Mouse (Mus musculus): ENCODE measurements around the gene Sh3bp4. TPM values are rescaled to one million over a fixed set of nuclear protein-coding genes. Genes with fewer than 3 reads are reported as not detected.

Gene Sh3bp4
- polyA plus RNA-seq, 1 experiment from 2014 or later, result 28.7 TPM

- H3K9ac ChIP-seq, result no peak overlapping the region
- ATAC-seq (replicated peaks; ENCODE audit: low FRiP score), result no peak
- H3K27me3 ChIP-seq, result no peaks in the 10 kb centered on the region
- no peaks in the 10 kb centered on the region for H3K36me3 ChIP-seq
- no peak overlapping the region for H3K4me2 ChIP-seq
- peaks cover 10% of the 10 kb centered on the region; the same call in 1 of the 2 replicates for H3K4me1 ChIP-seq
- no peak overlapping the region for H3K4me3 ChIP-seq (replicated peaks)
- no peak overlapping the region for H3K27ac ChIP-seq
- no peaks in the 10 kb centered on the region for H3K9me3 ChIP-seq (replicated peaks)
- 41% methylated on average over 7 of the region's 7 CpGs for WGBS
Measured at GRCm38 (mm10) chr1:89174621-89175020, 104.4 kb downstream of the Sh3bp4 start.

- no peaks in the 10 kb centered on the region for H3K36me3 ChIP-seq
- H3K9ac ChIP-seq, result no peak overlapping the region
- no peaks in the 10 kb centered on the region for H3K27me3 ChIP-seq
- no peaks in the 10 kb centered on the region for H3K9me3 ChIP-seq (replicated peaks)
- no peak overlapping the region for H3K4me2 ChIP-seq
- no peak overlapping the region for H3K27ac ChIP-seq
- WGBS, result 61% methylated on average over 2 of the region's 2 CpGs
- no peak for ATAC-seq (replicated peaks; ENCODE audit: low FRiP score)
- H3K4me1 ChIP-seq, result peaks cover 10% of the 10 kb centered on the region; the same call in 1 of the 2 replicates
- H3K4me3 ChIP-seq (replicated peaks), result no peak overlapping the region
Measured at GRCm38 (mm10) chr1:89175355-89175754, 105.1 kb downstream of the Sh3bp4 start.

- 0 out of 2 replicates have a peak, but pooled peaks have one; percentile 46 for ATAC-seq (replicated peaks; ENCODE audit: low FRiP score)
- Histone ChIP-seq H3K9me3 (replicated peaks) (no peaks in the 10 kb centered on the region), H3K27ac (no peak overlapping the region), H3K9ac (no peak overlapping the region), H3K4me3 (replicated peaks) (no peak overlapping the region), H3K4me2 (no peak overlapping the region), H3K36me3 (no peaks in the 10 kb centered on the region), H3K4me1 (peaks cover 13% of the 10 kb centered on the region), H3K27me3 (no peaks in the 10 kb centered on the region)
- WGBS, result 35% methylated on average over 9 of the region's 9 CpGs
Measured at GRCm38 (mm10) chr1:89183261-89183831, 113.1 kb downstream of the Sh3bp4 start.

GRCm38 (mm10) chr1:89184111-89184785 is 114.0 kb downstream of the Sh3bp4 start:
- no peak overlapping the region for H3K27ac ChIP-seq
- H3K4me2 ChIP-seq, result no peak overlapping the region
- ATAC-seq (replicated peaks; ENCODE audit: low FRiP score), result no peak

GRCm38 (mm10) chr1:89184839-89185238 is 114.6 kb downstream of the Sh3bp4 start:
- no peaks in the 10 kb centered on the region for H3K9me3 ChIP-seq (replicated peaks)

More at GRCm38 (mm10) chr1:89184111-89184785, 114.0 kb downstream of the Sh3bp4 start:
- Histone ChIP-seq H3K9ac (no peak overlapping the region), H3K27me3 (no peaks in the 10 kb centered on the region), H3K4me1 (peaks cover 15% of the 10 kb centered on the region), H3K4me3 (replicated peaks) (no peak overlapping the region), H3K36me3 (no peaks in the 10 kb centered on the region), H3K9me3 (replicated peaks) (no peaks in the 10 kb centered on the region)
- WGBS, result 89% methylated on average over 6 of the region's 6 CpGs

GRCm38 (mm10) chr1:89187441-89187840 is 117.2 kb downstream of the Sh3bp4 start:
- Histone ChIP-seq H3K4me2 (no peak overlapping the region), H3K27ac (no peak overlapping the region), H3K4me3 (replicated peaks) (no peak overlapping the region), H3K4me1 (peaks cover 33% of the 10 kb centered on the region), H3K27me3 (no peaks in the 10 kb centered on the region), H3K9ac (no peak overlapping the region), H3K36me3 (no peaks in the 10 kb centered on the region), H3K9me3 (replicated peaks) (no peaks in the 10 kb centered on the region)
- WGBS, result 83% methylated on average over 7 of the region's 7 CpGs
- no peak for ATAC-seq (replicated peaks; ENCODE audit: low FRiP score)

More at GRCm38 (mm10) chr1:89184839-89185238, 114.6 kb downstream of the Sh3bp4 start:
- Histone ChIP-seq H3K27me3 (no peaks in the 10 kb centered on the region), H3K4me1 (peaks cover 21% of the 10 kb centered on the region), H3K9ac (no peak overlapping the region), H3K36me3 (no peaks in the 10 kb centered on the region), H3K4me2 (no peak overlapping the region), H3K27ac (no peak overlapping the region), H3K4me3 (replicated peaks) (no peak overlapping the region)
- ATAC-seq (replicated peaks; ENCODE audit: low FRiP score), result no peak

GRCm38 (mm10) chr1:89188091-89188490 is 117.9 kb downstream of the Sh3bp4 start:
- no peak overlapping the region for H3K4me3 ChIP-seq (replicated peaks)
- no peaks in the 10 kb centered on the region for H3K36me3 ChIP-seq
- H3K4me2 ChIP-seq, result no peak overlapping the region
- 61% methylated on average over 4 of the region's 4 CpGs for WGBS
- no peak overlapping the region for H3K27ac ChIP-seq
- H3K4me1 ChIP-seq, result peaks cover 29% of the 10 kb centered on the region
- H3K9me3 ChIP-seq (replicated peaks), result no peaks in the 10 kb centered on the region
- no peak for ATAC-seq (replicated peaks; ENCODE audit: low FRiP score)
- H3K27me3 ChIP-seq, result no peaks in the 10 kb centered on the region
- H3K9ac ChIP-seq, result no peak overlapping the region

GRCm38 (mm10) chr1:89189204-89189603 is 119.0 kb downstream of the Sh3bp4 start:
- no peak overlapping the region for H3K9ac ChIP-seq
- no peaks in the 10 kb centered on the region for H3K27me3 ChIP-seq
- WGBS, result 63% methylated on average over 5 of the region's 5 CpGs
- no peak for ATAC-seq (replicated peaks; ENCODE audit: low FRiP score)
- H3K4me1 ChIP-seq, result peaks cover 20% of the 10 kb centered on the region
- H3K9me3 ChIP-seq (replicated peaks), result no peaks in the 10 kb centered on the region
- no peak overlapping the region for H3K27ac ChIP-seq
- no peaks in the 10 kb centered on the region for H3K36me3 ChIP-seq
- H3K4me3 ChIP-seq (replicated peaks), result no peak overlapping the region
- H3K4me2 ChIP-seq, result no peak overlapping the region

GRCm38 (mm10) chr1:89190621-89191020 is 120.4 kb downstream of the Sh3bp4 start:
- H3K27me3 ChIP-seq, result no peaks in the 10 kb centered on the region
- H3K9me3 ChIP-seq (replicated peaks), result no peaks in the 10 kb centered on the region
- WGBS, result 23% methylated on average over 7 of the region's 7 CpGs
- H3K4me2 ChIP-seq, result no peak overlapping the region
- no peak overlapping the region for H3K4me3 ChIP-seq (replicated peaks)
- H3K4me1 ChIP-seq, result peaks cover 26% of the 10 kb centered on the region
- no peak for ATAC-seq (replicated peaks; ENCODE audit: low FRiP score)
- peak overlapping the region; percentile 71 for H3K27ac ChIP-seq
- no peaks in the 10 kb centered on the region for H3K36me3 ChIP-seq
- H3K9ac ChIP-seq, result no peak overlapping the region

GRCm38 (mm10) chr1:89191127-89191740 is 121.0 kb downstream of the Sh3bp4 start:
- peaks cover 26% of the 10 kb centered on the region for H3K4me1 ChIP-seq
- WGBS, result 19% methylated on average over 11 of the region's 11 CpGs
- peak; percentile 55 for ATAC-seq (replicated peaks; ENCODE audit: low FRiP score)
- H3K9ac ChIP-seq, result no peak overlapping the region
- no peaks in the 10 kb centered on the region for H3K9me3 ChIP-seq (replicated peaks)
- H3K4me2 ChIP-seq, result peak overlapping the region; percentile 1
- H3K27ac ChIP-seq, result peak overlapping the region; percentile 61
- H3K36me3 ChIP-seq, result no peaks in the 10 kb centered on the region
- no peak overlapping the region for H3K4me3 ChIP-seq (replicated peaks)
- no peaks in the 10 kb centered on the region for H3K27me3 ChIP-seq

GRCm38 (mm10) chr1:89192536-89193220 is 122.5 kb downstream of the Sh3bp4 start:
- no peaks in the 10 kb centered on the region for H3K9me3 ChIP-seq (replicated peaks)
- peaks cover 26% of the 10 kb centered on the region for H3K4me1 ChIP-seq
- H3K4me2 ChIP-seq, result no peak overlapping the region
- WGBS, result 75% methylated on average over 11 of the region's 11 CpGs
- no peak overlapping the region for H3K27ac ChIP-seq
- ATAC-seq (replicated peaks; ENCODE audit: low FRiP score), result no peak
- H3K27me3 ChIP-seq, result no peaks in the 10 kb centered on the region
- no peaks in the 10 kb centered on the region for H3K36me3 ChIP-seq
- no peak overlapping the region for H3K9ac ChIP-seq
- no peak overlapping the region for H3K4me3 ChIP-seq (replicated peaks)

- peaks cover 26% of the 10 kb centered on the region for H3K4me1 ChIP-seq
- H3K9ac ChIP-seq, result no peak overlapping the region
- no peaks in the 10 kb centered on the region for H3K36me3 ChIP-seq
- H3K4me2 ChIP-seq, result no peak overlapping the region
- ATAC-seq (replicated peaks; ENCODE audit: low FRiP score), result no peak
- H3K4me3 ChIP-seq (replicated peaks), result no peak overlapping the region
- H3K27me3 ChIP-seq, result no peaks in the 10 kb centered on the region
- WGBS, result 70% methylated on average over 7 of the region's 7 CpGs
- H3K27ac ChIP-seq, result no peak overlapping the region
- H3K9me3 ChIP-seq (replicated peaks), result no peaks in the 10 kb centered on the region
Measured at GRCm38 (mm10) chr1:89193576-89193975, 123.4 kb downstream of the Sh3bp4 start.
